Mouse (Mus musculus) kidney, postnatal 0 days (tissue): ENCODE measurements around the gene Galnt14. TPM values are rescaled to one million over a fixed set of nuclear protein-coding genes. Genes with fewer than 3 reads are reported as not detected.

ENCODE experiments used
- ATAC-seq: fragments of 200-750 bp; cut with Nextera tagmentation; replicated peaks from 2 replicates; pipeline ENCODE4 v1.8.0; 2017; ENCODE audit warnings: low read depth, moderate number of reproducible peaks, moderate TSS enrichment, moderate library complexity; ENCODE audit not compliant: low FRiP score
- DNase-seq: peaks from one replicate; pipeline ENCODE4 v3.0.0-alpha.2; 2016; ENCODE audit warnings: low spot score
- H3K27ac ChIP-seq: fragments of 300-500 bp; sonication (generic); 2 replicates; pipeline ENCODE4 v1.5.1; 2014; ENCODE audit warnings: mild to moderate bottlenecking
- H3K27me3 ChIP-seq: fragments of 300-500 bp; sonication (generic); 2 replicates; pipeline ENCODE4 v1.6.1; 2014; ENCODE audit warnings: low read length, mixed read lengths; ENCODE audit not compliant: insufficient read depth
- H3K36me3 ChIP-seq: fragments of 300-500 bp; sonication (generic); 2 replicates; pipeline ENCODE4 v1.6.1; 2014; ENCODE audit warnings: low read length, mixed read lengths; ENCODE audit not compliant: insufficient read depth
- H3K4me1 ChIP-seq: fragments of 300-500 bp; sonication (generic); replicated peaks from 2 replicates; pipeline ENCODE4 v1.6.1; 2014; ENCODE audit warnings: antibody characterized with exemption, low read length, mixed read lengths; ENCODE audit not compliant: insufficient read depth
- H3K4me2 ChIP-seq: fragments of 300-500 bp; sonication (generic); 2 replicates; pipeline ENCODE4 v1.6.1; 2014; ENCODE audit warnings: mild to moderate bottlenecking, low read length, moderate library complexity, mixed read lengths
- H3K4me3 ChIP-seq: fragments of 300-500 bp; sonication (generic); replicated peaks from 2 replicates; pipeline ENCODE4 v1.5.1; 2014; ENCODE audit warnings: low read depth, low read length
- H3K9ac ChIP-seq: fragments of 300-500 bp; sonication (generic); 2 replicates; pipeline ENCODE4 v1.6.1; 2014; ENCODE audit warnings: low read depth, low read length
- H3K9me3 ChIP-seq: fragments of 300-500 bp; sonication (generic); replicated peaks from 2 replicates; pipeline ENCODE4 v1.6.1; 2016; ENCODE audit warnings: low read length, inconsistent platforms, mixed read lengths
- CTCF ChIP-seq: IDR thresholded peaks from 2 replicates; pipeline ENCODE4 v1.5.1; 2016; ENCODE audit warnings: antibody characterized with exemption, low read depth, mild to moderate bottlenecking, moderate library complexity
- WGBS: fragments of 180-500 bp; shearing (Covaris S2); extraction: QIAGEN DNeasy Blood & Tissue Kit; methylation state at CpG from one replicate; pipeline ENCODE4 v1.1.7; 2014; 5-methylcytosine and 5-hydroxymethylcytosine counted together
- polyA plus RNA-seq: library from polyadenylated mRNA; unstranded; fragments of >200 nt; fragmentation: Nextera tagmentation; extraction: Ambion mirVana; gene quantifications from 2 replicates; pipeline ENCODE4 v1.2.1, GENCODE M21; 2015

Gene Galnt14
- polyA plus RNA-seq, 1 experiment from 2014 or later, result 19.3 TPM

DNA sequence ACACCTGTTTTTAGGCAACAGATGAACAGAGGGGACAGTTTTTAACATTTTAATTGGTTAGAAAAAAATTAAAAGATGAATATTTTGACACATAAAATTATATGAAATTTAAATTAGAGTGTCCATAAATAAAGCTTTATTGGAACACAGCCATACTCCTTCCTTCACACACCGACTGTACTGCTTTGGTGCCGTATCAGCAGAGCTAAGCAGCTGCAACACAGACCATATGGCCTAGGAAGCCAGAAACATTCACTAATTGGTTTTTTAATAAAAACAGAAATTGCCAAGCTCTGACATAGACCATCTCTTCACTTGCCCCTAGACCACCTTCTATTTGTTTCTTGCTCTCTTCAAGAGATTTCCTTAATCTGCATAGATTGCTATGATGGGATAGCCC, 40.2 kb downstream of the Galnt14 start:
- Histone ChIP-seq H3K27me3 (no peaks in the 10 kb centered on the region), H3K4me3 (no peak overlapping the region), H3K9me3 (no peaks in the 10 kb centered on the region), H3K27ac (no peak overlapping the region), H3K4me1 (no peaks in the 10 kb centered on the region), H3K4me2 (no peak overlapping the region), H3K9ac (no peak overlapping the region), H3K36me3 (no peaks in the 10 kb centered on the region)
- 63% methylated on average over 2 of the region's 2 CpGs for WGBS
- ATAC-seq, result no peak
- DNase-seq, result no peak
- no peak for TF ChIP-seq CTCF

DNA sequence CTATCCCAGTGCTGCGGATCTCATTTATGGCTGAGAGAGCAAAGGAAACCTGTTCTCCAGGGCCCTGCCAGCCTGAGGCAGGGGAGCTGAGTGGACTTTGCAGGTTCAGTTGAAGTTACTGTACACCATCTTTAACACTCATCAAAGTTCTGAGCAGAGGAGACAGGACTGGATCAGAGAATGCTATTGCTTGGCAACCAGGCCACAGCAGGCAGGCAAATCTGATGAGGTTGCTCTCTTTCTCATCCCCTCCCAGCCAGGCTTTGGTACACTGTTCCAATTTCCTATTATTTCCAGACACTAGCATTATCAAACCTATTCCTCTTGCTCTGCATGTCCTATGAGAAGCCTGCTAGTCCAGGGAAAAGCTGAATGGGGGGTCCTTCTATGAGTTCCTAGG, 41.3 kb downstream of the Galnt14 start:
- DNase-seq, result no peak
- no peak overlapping the region for H3K27ac ChIP-seq
- H3K4me2 ChIP-seq, result no peak overlapping the region
- no peak for TF ChIP-seq CTCF
- H3K4me1 ChIP-seq, result no peaks in the 10 kb centered on the region
- H3K9me3 ChIP-seq, result no peaks in the 10 kb centered on the region
- no peak overlapping the region for H3K4me3 ChIP-seq
- no peak overlapping the region for H3K9ac ChIP-seq
- 43% methylated on average over 1 of the region's 1 CpGs for WGBS
- no peaks in the 10 kb centered on the region for H3K27me3 ChIP-seq
- ATAC-seq, result no peak
- no peaks in the 10 kb centered on the region for H3K36me3 ChIP-seq

DNA sequence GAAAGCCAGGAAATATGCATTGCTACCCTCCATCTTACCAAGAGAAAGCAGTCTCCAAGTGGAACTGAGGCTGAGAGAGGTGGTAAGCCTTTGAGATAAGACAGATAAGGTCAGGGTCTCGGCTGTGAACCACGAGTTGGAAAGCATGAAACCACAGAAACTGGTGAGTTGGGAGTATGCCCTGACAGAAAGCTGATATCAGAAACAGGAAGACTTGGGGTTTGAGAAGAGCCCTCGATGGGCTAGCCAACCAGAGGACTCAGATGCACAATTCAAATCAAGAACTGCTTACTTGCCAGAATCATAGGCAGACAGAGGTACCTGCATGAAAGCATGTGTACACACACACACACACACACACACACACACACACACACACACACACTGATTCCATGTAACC, 47.0 kb downstream of the Galnt14 start:
- ATAC-seq (no peak), DNase-seq (no peak)
- H3K9me3 ChIP-seq, result no peaks in the 10 kb centered on the region
- no peak overlapping the region for H3K27ac ChIP-seq
- H3K36me3 ChIP-seq, result no peaks in the 10 kb centered on the region
- H3K4me2 ChIP-seq, result no peak overlapping the region
- H3K27me3 ChIP-seq, result no peaks in the 10 kb centered on the region
- 61% methylated on average over 3 of the region's 3 CpGs for WGBS
- no peaks in the 10 kb centered on the region for H3K4me1 ChIP-seq
- no peak overlapping the region for H3K9ac ChIP-seq
- no peak for TF ChIP-seq CTCF
- H3K4me3 ChIP-seq, result no peak overlapping the region

DNA sequence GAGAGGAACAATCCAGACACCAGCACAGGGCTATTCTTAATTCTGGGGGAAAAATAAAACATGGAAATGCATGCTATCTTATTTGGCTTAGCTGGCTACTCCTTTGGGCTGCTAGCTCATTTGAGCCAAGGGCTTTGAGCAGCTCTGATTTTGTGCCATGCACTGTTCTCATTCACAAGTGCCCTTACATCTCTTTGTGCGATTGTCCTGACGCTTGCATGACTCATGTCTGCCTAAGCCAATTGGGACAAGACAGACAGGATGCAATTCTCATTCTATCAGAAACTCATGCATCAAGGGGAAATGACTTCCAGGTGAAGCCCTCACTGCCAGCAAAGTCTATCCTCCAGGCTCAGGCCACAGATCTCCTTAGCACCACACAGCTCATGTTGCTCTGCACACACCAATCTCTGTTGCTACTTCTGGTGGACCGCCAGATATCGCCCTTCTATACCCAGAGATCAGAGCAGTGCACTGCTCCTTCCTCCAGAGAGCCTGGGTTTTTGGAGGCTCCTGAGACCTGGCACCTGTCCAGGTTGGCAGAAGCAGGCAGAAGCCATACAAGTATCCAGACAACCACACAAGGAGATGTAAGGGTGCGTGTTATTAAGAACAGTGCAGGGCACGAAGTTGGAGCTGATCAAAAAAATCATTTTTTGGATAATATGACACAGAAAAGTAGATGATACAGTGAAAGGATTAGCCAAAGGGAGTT, 51.4 kb downstream of the Galnt14 start:
- H3K4me2 ChIP-seq, result no peak overlapping the region
- TF ChIP-seq CTCF, result no peak
- WGBS, result 82% methylated on average over 6 of the region's 6 CpGs
- no peak overlapping the region for H3K27ac ChIP-seq
- ATAC-seq (no peak), DNase-seq (no peak)
- no peaks in the 10 kb centered on the region for H3K27me3 ChIP-seq
- no peaks in the 10 kb centered on the region for H3K9me3 ChIP-seq
- no peaks in the 10 kb centered on the region for H3K4me1 ChIP-seq
- no peak overlapping the region for H3K9ac ChIP-seq
- H3K4me3 ChIP-seq, result no peak overlapping the region
- no peaks in the 10 kb centered on the region for H3K36me3 ChIP-seq

DNA sequence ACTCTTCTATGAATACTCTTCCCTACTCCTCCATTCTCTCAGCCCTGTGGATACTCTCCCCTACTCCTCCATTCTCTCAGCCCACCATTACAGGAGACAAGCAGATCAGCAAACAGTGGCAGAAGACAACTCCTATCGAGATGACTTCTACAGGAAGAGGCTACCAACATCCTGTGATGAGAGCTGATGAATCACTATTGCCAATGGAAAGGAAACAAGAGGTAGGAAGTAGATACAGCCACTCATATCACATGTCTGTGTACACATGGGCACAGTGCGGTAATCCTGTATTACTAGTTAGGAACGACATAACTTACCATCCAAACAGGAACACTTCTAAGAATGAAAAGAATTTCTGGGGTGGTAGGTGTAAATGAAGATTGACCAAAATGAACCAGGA, 53.9 kb downstream of the Galnt14 start:
- no peaks in the 10 kb centered on the region for H3K27me3 ChIP-seq
- TF ChIP-seq CTCF, result no peak
- no peak overlapping the region for H3K4me2 ChIP-seq
- no peak for DNase-seq
- ATAC-seq, result no peak
- H3K4me3 ChIP-seq, result no peak overlapping the region
- no peak overlapping the region for H3K27ac ChIP-seq
- no peaks in the 10 kb centered on the region for H3K36me3 ChIP-seq
- 86% methylated on average over 3 of the region's 3 CpGs for WGBS
- H3K9me3 ChIP-seq, result no peaks in the 10 kb centered on the region
- H3K9ac ChIP-seq, result no peak overlapping the region
- no peaks in the 10 kb centered on the region for H3K4me1 ChIP-seq

DNA sequence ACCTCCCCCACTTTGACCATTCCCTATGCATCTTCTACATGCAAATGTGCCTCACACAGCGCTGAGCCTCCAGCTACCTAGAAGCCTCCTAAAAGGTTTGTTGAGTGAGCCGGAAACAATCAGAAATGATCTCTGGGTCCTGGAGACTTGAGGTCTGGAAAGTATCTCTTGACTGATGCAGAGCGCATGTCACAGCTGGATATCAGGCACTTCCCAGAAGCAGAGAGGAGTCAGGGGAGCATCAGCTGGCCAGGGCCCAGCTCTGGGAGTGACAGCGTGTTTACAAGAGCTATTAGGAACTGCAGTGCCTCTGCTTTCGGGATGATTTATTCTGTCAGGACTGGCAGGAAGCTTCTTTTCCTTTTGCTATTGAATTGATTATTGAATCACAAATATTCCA, 56.0 kb downstream of the Galnt14 start:
- Histone ChIP-seq H3K9ac (no peak overlapping the region), H3K27me3 (no peaks in the 10 kb centered on the region), H3K9me3 (no peaks in the 10 kb centered on the region), H3K27ac (no peak overlapping the region), H3K4me1 (no peaks in the 10 kb centered on the region), H3K36me3 (no peaks in the 10 kb centered on the region), H3K4me3 (no peak overlapping the region), H3K4me2 (no peak overlapping the region)
- ATAC-seq (no peak), DNase-seq (no peak)
- TF ChIP-seq CTCF, result no peak
- 62% methylated on average over 5 of the region's 5 CpGs for WGBS

DNA sequence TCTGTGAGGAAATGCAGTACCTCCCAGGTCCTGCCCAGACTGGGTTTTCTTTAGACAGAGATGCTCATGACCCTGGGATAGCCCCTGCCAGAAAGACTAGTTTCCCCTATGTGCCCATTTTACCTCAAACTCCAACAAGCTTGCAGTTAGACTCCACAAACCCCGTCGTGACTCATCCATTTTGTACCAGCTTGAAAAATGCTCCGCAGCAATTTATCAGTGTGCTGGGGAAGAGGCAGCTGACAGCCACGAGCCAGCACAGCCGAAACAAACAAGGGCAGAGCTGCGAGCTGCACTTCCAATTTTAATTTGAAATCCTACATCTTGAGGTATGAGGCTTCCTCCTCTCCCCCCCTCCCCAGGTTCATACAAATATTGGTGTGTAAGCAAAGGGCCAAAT, 60.9 kb downstream of the Galnt14 start:
- no peak for ATAC-seq
- TF ChIP-seq CTCF, result no peak
- WGBS, result 77% methylated on average over 6 of the region's 6 CpGs

More for the DNA sequence above, 60.9 kb downstream of the Galnt14 start:
- Histone ChIP-seq H3K4me2 (no peak overlapping the region), H3K4me3 (no peak overlapping the region), H3K27me3 (no peaks in the 10 kb centered on the region), H3K4me1 (no peaks in the 10 kb centered on the region), H3K27ac (no peak overlapping the region), H3K9ac (no peak overlapping the region), H3K36me3 (no peaks in the 10 kb centered on the region), H3K9me3 (no peaks in the 10 kb centered on the region)
- DNase-seq, result no peak
